Mouse (Mus musculus) gastrocnemius, adult 18-20 months (tissue): ENCODE data around the gene Hgd. TPM values are rescaled to one million over a fixed set of nuclear protein-coding genes. Genes with fewer than 3 reads are reported as not detected.
A peak's percentile ranks its signal among the peaks of the same experiment; 100 is the strongest.

Experiments used
- DNase-seq: peaks from one replicate; pipeline ENCODE4 v3.0.0; 2021; ENCODE audit warnings: low spot score
- total RNA-seq, 2 experiments: library from RNA; stranded (reverse); gene quantifications; 2 replicates each; pipeline ENCODE4 v1.2.3; 2021

Gene Hgd
- total RNA-seq, 2 experiments from 2014 or later: 0.43 to 0.57 TPM

DNA sequence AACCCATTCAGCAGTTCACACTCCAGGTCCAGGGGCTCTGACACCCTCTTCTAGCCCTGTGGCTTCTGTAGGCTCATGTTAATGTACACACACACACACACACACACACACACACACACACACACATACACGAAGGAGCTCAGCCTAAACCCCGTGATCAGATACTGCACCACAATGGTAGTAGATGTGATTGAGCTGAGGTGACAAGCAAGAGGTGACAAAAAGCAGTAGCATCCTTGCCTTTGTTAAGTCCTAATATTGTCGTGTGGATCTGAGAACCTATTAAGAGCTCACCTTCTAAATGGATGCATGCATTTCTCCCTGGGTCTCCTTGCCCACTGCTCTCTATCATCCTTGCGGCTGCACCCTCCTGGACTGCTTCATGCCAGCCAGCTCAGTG is 698 bp downstream of the Hgd start:
- DNase-seq: no peak

DNA sequence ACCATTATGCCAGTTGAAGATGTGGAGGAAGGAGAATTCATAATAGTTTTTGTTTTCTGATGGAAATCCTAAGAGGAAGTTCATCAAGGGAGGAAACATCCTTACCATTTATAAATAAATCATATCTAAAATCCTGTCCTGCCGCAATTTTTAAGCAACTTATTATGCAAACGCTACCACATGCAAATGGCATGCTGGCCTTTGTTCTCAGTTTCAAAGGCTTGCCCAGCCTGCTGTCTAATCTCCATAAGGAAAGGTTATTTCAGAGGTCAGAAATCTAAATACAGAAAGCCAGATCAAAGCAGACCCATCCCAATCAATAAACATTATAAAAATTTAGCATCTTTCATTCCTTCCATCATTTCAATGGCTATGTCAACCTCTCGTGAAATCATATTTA is 1.9 kb downstream of the Hgd start:
- no peak for DNase-seq

DNA sequence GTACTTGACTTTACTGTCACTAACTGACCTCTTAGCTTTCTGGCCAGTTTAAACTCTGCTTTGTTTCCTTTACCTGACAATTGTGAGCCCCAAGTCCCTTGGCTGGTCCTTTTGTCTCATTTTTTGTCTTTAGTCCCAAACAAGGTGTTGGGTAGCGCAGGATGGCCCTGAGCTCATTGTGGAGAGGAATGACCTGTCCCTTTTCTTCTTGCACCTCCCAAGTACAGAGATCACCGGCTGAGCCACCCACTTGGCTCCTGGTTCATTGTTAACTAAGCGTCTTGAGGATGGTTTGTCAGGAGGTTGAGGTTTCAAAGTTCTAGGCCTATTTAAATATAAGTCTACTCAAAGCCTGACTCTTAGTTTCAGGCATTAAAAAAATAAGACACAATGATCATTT is 3.4 kb downstream of the Hgd start:
- DNase-seq: no peak

DNA sequence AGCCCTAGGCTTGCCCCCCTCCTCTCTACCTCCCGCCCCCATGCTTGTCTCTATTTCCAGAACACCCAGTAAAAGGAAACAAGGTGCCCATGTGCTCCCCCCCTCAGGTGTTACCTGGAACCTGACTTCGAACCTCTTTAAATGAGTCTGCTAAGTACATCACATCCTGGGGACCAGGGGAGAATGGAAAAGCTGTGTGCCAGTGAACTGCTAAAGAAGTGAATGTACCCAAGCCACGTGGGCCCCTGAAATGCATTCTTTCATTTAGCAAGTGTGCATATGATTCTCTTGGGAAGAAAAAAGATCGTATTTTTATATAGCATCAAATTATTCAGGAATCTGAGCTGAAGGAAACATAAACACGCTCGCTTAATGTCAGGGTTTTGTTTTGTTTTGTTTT is 3.8 kb downstream of the Hgd start:
- no peak for DNase-seq

DNA sequence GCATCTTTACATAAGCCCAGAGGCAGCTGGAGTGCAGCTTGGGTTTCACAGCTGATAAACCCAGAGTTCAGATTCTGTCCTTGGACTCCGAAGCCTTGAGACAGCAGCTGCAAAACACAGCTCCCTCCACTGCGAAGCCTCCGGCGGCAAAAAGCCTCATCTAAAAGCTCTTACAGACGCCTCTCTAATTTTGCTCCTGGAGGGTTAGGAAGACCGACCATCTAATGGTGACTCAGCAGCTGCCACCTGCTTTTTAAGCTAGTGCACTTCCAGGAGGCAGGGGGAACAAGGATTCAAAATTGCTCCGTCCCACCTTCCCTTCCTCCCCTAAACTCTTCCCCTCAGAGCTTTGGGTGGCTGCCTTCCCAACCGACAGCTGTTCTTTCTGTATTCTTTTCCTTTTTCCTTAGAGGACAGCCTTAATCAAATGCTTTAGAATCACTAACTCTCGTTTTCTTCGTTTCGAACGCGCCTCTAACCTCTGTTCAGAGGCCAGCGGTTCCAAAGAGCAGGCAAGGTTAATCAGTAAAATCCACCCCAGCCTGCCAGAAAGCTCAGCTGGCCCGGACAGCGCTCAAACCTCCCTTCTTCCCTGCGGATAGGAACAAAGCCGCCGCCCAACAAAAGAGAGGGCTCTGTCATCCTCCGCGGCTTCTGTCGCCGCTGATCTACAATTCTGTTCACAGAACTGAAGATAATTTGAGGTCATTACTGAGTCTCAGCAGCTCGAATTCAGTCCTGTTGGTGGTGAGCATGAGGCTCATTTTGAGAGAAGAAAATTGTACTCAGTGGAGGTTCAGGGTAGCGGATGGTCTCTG is 4.5 kb downstream of the Hgd start:
- peak; percentile 16 for DNase-seq

DNA sequence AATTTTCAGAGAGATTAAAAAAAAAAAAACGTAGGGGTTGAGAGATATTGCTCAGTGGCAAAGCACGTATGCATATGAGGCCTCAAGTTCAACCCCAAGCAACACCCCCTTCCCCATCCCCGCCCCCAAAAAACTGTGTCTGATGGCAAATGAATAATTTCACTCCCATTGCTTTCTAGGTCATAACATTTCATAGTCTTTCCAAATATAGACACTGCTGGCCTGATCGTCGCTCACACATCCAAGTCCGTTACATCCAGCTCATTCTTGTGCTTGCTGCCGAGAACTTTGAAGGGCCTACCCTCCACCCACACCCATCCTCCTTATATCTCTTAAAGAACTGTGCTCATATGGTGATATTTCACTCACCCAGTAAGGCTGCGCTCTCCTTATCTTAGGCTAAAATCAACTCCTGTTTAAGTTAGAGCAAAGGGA is 5.2 kb downstream of the Hgd start:
- DNase-seq: no peak

DNA sequence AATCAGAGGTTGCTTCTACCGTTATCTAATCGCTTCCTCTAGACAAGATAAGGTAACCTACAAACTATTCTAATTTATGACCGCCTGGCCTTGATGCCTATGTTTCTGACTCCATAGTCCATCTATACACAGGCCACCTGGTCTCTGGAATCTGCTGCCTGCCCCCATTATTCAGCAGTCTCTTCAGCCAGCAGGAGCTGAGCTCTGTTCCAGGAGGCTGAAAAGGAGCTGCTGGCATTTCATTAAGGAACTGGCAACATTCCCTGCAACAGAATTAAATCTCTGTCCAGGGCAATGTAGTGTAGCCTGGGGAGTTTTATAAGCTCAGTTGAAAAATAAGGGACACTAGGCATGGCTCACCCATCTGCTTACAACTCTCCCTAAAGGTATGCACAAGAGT is 11.0 kb downstream of the Hgd start:
- peak; percentile 54 for DNase-seq

DNA sequence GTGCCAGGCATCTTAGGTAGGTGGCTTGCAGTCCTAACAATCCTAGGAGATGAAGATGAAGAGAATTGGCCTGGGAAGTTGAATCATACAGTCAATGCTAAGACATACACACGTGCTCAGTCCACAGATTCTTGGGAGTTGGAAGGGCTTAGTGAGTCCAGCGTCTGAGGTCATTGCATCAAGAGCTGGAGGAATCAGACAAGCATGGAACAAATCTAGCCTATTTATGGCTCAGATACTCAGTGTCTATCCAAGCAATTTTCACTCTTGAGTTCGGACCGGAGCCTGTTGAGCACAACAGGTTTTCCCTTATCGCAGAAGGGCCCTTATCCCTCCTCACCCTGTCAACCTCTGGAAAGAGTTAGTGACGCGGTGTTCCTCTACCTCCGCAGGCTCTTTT is 11.6 kb downstream of the Hgd start:
- no peak for DNase-seq

DNA sequence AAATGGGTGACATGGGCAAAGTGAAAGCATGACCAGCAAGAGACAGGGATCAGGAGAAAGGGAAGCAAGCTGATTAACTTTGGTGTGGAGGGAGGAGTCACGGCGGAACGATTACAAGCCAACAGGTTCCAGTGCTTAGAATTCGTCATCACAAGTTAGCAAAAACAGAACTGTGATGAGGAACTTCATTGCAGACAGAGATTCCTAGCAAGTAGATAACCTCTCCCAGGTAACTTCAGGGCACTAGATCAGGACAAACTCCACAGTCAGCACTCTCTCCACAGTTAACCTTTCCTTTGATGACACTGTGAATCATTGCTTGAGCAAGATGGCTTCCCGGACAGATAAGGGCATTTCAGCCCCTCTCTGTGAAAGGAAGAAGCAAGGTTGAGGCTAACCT is 17.5 kb downstream of the Hgd start:
- DNase-seq: no peak

DNA sequence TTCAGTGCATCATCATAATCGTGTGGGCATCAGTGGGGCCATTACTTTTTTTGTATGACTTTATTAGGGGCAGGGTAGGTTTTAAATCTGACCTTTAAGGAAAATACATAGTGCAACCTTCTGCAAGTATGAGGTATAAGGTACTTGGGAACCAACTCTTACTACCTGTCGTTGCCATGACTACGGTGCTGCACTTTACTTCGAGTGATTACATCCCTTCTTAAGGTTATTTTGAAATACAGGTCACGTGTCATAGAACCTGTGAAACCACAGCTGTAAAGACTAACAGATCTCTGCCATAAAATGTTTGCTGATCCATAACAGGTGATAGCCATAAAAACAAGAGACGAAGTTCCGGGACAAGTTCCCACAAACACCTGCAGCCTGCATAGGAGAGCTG is 18.5 kb downstream of the Hgd start:
- DNase-seq: no peak

DNA sequence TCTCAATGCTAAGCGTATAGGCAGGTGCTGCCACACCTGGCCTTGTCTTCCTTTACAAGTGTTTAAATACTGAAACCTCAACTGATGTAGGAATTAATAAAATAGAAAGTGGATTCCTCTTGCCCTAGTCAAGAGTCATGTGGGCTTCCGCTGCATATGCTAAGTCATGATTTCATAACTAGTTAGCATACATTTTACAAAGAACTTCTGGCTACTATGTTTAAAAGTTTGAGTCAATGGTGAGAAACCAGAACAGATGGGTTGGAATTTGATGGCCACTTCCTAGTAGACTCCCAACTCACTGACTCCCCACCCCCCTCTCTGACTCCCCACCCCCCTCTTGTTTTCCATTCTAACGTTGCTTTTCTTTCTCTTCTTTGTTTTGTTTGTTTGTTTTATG is 19.4 kb downstream of the Hgd start:
- no peak for DNase-seq

DNA sequence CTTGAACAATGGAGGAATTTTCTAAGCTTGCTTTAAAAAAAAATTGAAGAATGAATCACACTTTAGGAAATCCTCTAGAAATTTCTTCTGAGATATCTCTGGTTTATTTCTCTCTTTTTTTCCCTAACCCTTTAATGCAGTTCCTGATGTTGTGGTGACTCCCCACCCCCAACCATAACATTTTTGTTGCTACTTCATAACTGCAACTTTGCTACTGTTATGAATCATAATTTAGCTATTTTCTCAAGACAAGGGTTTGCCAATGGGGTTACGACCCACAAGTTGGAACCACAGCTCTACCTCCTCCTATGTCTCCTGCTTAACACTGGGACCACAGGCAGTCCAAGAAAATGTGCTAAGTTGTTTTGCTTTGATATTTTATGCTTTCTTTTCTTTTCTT is 23.5 kb downstream of the Hgd start:
- no peak for DNase-seq

DNA sequence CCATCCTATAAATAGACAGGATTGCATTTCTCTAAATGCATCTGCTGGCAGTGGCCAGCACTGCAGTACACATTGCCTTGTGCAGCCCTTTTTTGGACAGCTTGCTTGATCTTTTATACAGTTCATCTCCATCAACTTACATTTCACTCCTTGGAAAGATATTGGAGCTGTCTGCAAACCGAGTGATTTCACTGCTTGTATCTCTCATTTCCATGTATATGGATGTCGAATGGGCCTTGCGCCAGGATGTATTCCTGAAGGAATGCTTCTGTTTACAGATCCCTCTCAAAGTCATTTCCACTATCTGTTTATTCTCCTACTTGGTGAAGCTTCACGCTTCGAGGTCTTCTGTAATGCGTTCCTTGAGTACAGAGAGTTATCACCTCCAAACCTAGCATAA is 24.3 kb downstream of the Hgd start:
- DNase-seq: no peak

DNA sequence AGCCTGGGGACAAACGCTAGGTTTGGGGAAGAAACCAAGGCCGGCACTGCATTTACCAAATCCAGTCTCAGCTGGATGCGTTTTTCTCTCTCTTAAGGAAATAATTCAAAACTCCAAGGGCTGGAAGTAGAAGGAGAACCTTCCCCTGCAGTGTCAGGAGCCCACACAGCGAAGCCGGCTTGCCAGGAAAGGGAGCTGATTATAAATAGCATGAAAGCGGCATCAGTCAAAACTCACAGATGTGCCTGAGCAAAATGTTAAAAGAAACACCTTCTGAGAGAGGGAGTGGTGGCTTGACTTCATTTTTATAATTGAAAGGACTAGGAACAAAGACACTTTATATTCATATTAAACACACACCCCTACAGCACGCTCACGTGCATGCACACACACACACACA is 30.4 kb downstream of the Hgd start:
- DNase-seq: no peak

DNA sequence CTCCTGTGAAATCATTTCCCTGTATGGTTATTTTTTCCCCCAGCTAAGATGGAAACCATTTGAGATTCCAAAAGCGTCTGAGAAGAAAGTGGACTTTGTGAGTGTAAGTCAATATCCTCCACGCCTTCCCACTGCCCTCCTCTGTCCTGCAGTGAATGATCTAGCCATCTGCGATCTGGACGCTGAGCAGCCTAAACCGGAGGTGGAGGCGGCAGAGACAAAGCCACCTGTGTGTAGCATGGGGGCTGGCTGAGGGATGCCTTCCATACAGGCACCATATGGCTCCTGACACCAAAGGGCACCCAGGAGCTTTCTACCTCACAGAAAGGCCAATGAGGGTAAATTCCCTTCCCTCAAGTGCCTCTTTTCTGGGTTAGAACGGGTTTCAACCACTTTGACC is 31.1 kb downstream of the Hgd start:
- DNase-seq: no peak

DNA sequence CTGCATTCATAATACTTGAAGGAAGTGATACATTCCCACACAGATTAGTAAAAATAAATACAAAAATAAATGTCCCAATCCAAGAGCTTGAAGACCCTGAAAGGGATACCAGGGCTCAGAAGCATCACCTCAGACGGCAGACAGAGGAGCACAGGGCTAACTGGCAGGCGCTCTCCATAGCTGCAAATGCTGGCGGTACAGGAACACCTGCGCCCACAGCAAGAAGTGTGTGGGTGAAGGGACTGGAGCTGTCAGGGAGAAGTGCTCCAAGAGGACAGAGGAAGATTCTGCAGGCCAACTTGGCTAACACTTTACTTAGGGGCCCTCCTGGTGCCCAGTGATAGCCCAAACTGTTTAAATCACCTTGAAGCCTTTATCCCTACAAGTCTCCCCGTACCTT is 32.1 kb downstream of the Hgd start:
- DNase-seq: no peak

DNA sequence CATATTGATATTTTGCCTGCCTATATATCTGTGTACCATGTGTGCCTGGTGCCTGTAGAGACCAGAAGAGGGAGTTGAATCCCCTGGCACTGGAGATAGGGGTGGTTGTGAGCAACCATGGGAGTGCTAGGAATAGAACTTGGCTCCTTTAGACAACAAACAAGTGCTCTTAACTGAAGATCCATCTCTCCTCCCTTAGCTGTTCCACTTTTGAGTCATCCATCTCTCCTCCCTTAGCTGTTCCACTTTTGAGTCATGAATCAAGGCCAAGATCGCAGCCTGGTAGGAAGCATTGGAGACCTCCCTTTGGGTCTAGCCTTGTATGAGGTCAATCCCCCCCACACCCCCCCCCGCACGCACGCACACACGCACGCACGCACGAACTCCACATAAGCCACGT is 34.6 kb downstream of the Hgd start:
- DNase-seq: no peak

DNA sequence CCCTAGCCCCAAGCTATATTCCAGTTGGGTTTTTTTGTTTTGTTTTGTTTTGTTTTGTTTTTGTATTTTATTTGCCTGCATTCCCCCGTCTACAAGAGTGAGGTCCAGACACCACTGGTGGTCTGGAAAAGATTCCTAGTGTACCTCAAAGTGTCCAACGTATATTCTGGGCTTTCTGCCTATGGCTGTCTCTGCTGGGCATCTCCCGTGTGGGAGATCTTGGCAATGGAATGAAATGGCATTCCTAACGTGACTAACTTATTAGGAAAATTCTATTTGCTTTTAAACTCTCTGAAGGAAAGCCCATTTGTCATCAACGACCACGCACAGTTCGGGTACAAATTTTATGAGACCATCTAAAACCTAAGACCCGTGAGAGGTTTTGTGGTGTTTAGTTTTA is 35.5 kb downstream of the Hgd start:
- DNase-seq: no peak

DNA sequence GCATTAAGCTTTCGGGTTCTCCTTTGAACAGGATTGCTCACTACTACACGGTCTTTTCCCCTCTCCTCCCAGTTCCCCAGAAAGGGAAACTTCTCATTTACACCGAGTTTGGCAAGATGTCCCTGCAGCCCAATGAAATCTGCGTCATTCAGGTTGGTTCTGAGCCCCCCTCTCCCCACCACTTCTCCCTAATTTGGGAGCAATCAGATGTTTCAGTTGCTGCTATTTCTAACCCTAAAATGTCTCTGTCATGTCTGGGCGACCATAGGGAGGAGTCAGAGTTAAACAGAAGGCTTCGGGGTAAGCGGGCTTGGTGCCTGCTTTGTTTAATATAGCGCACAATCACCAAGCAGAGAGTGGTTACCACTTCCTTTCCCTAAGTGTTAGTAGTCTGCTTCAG is 36.2 kb downstream of the Hgd start:
- DNase-seq: no peak

DNA sequence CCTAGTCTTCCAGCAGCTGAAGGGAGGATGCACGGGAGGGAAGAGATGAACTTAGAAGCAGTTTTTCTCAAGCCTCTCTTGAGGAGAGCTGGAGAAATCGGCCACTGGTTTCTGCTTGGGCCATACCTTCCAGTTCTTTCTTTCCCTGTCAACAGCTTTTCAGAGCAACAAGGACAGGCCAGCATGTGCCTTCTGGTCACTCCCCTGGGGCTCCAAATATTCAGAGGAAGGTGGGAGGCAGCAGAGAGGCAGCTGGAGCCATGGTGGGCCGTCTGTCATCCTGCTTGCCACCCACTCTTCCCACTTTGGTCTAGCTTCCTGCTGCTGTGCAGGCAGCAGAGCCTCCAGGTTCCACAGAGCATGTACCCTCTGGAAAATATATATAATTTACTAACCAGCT is 37.7 kb downstream of the Hgd start:
- no peak for DNase-seq

DNA sequence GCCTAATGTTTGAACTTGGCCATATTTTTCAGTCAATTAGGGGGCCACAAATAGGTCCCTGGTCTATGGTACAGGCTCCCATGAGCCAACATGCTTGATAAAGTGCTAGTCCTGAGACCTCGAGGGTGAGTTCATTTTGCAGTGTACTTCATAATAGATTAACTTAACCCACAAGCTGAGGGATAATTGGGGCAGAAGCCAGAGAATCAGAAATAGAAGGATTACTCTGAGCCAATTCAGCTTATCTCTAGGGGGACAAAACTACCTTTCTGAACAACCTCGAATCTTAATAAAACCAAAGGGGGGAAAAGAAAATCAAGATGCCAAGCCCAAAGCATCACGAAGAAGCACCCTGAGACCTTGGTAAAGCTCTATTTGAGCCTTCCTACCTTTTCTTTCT is 42.5 kb downstream of the Hgd start:
- DNase-seq: no peak

DNA sequence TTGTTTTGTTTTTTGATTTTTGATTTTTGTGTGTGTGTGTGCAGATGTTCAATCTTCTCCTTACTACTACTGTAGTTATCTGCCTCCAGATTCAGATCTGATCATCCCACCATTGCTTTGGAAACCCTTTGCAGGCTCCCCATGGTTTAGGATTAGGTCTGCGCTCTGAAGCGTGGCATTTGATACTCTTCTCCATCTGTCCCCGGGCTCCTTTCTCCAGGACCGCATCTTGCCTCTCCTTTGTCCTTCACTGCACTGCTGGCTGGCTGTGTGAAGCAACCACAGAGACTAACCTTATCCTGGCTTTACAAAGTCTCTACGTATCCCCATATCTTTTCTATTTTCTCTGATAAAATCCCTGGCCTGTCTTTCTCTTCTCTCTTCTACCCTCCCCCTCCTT is 43.0 kb downstream of the Hgd start:
- no peak for DNase-seq

DNA sequence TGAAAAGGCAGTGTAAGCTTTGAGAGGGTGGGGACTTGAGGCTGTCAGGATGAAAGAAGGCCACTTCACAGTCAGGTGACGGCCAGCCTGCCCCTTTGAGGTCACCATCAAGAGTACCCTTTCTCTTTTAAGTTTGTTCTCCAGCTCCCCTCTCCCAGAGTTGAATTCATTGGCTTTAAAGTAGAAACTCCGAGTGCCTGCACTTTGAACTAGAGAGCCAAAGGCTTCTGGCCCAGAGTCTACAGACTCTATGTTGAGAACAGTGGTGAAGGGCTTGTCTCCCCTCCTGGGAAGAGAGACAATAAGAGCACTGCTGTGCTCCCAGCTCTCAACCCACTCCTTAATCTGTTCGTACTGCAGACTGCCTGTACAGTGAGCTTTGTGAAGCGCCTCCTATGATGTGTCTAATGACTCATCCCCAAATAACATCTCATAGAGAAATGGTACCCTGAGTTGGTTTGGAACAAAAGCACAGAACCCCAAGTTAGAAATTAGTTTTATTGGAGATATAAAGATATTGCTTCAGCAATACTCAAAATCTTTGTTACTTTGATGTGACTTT is 46.5 kb downstream of the Hgd start:
- no peak for DNase-seq

DNA sequence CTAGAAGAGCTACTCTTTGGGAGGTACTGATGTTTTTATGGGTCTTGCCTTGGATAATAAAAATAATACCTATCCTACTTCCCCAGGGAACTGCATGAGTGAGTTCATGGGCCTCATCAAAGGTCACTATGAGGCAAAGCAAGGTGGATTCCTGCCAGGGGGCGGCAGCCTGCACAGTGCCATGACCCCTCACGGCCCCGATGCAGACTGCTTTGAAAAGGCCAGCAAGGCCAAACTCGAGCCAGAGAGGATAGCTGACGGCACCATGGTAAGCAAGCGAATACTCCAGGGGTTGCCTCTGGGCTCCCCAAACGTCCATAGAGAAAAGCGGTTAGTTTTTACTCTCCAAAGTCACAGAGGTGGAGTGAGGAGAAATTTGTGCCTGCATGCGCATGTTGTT is 48.4 kb downstream of the Hgd start:
- no peak for DNase-seq
